Comparison of ENCODE assay signal across 12 mouse cellular contexts in genomic region chr5:117109522-117109921, GRCm38 (mm10). TPM values are rescaled to one million over a fixed set of nuclear protein-coding genes. Genes with fewer than 3 reads are reported as not detected.
DNase-seq lines count a peak whose midpoint lies in the region; ATAC-seq and TF ChIP-seq lines count a peak whose summit lies in the region.
"Had no signal": no experiment of that assay in that cellular context is flagged by ENCODE, and none has a peak within 500 bp of the region (broad histone marks: within the 10 kb centered on the region; RNA-seq: fewer than 3 reads in every experiment).

No protein-coding gene starts in this region.

- H3K4me1 ChIP-seq in liver, adult 2 months (ENCODE audit: control insufficient read depth, insufficient read depth, low read length): no peaks in the 10 kb centered on the region
- peaks cover 8% of the 10 kb centered on the region for H3K4me1 ChIP-seq in liver, embryonic 12.5 days
- H3K4me1 ChIP-seq in hindbrain, embryonic 13.5 days (replicated peaks): peaks cover 9% of the 10 kb centered on the region
- H3K4me1 ChIP-seq in hindbrain, embryonic 10.5 days (replicated peaks): peaks cover 6% of the 10 kb centered on the region; the same call in 1 of the 2 replicates

- H3K4me3 ChIP-seq in liver, adult 2 months (ENCODE audit: insufficient read depth, low read depth, low read length): no peak overlapping the region
- H3K4me3 ChIP-seq in liver, embryonic 12.5 days: no peak overlapping the region
- H3K4me3 ChIP-seq in hindbrain, embryonic 13.5 days: no peak overlapping the region
- no peak overlapping the region for H3K4me3 ChIP-seq in hindbrain, embryonic 10.5 days
- H3K4me3 ChIP-seq: heart, embryonic 12.5 days; neural tube, embryonic 15.5 days had no signal

- H3K4me2 ChIP-seq in liver, embryonic 12.5 days: no peak overlapping the region
- H3K4me2 ChIP-seq in hindbrain, embryonic 13.5 days: no peak overlapping the region
- H3K4me2 ChIP-seq: heart, embryonic 12.5 days; neural tube, embryonic 15.5 days had no signal

- TF ChIP-seq POLR2A in liver, adult 2 months (IDR thresholded peaks at IDR 0.05; ENCODE audit: extremely low read depth, insufficient read depth, low read length): no peak

- H3K79me2 ChIP-seq in liver, adult 2 months (ENCODE audit: control insufficient read depth, insufficient read depth, low read length): peaks cover 4% of the 10 kb centered on the region; the same call in 1 of the 2 replicates

- peak; percentile 18 to 41 for DNase-seq in adrenal gland, postnatal 36 days
- DNase-seq in adrenal gland, postnatal 4 days (ENCODE audit: low spot score in 2 of 2): no peak
- DNase-seq in liver, adult 2 months (ENCODE audit: extremely low read depth, low read depth, low spot score): no peak
- peak; percentile 49 to 55 for DNase-seq in B cell, adult 2 months
- no peak for DNase-seq in hindbrain, embryonic 10.5 days (ENCODE audit: low spot score)
- DNase-seq: adrenal gland, postnatal 25 days; kidney, adult 18-20 months had no signal

- WGBS in liver, adult 2 months: 91% methylated on average over 8 of the region's 8 CpGs
- WGBS in liver, embryonic 12.5 days (ENCODE audit: insufficient replicate concordance): 86% methylated on average over 8 of the region's 8 CpGs
- 92% methylated on average over 8 of the region's 8 CpGs for WGBS in hindbrain, embryonic 13.5 days
- 88% methylated on average over 8 of the region's 8 CpGs for WGBS in hindbrain, embryonic 10.5 days

- no peak for ATAC-seq in liver, embryonic 12.5 days
- peak; percentile 70 for ATAC-seq in megakaryocyte progenitor cell, adult 5-6 weeks (replicated peaks; ENCODE audit: poor library complexity)
- no peak for ATAC-seq in hindbrain, embryonic 13.5 days (ENCODE audit: low FRiP score)

- H3K27me3 ChIP-seq in liver, adult 2 months (ENCODE audit: control insufficient read depth, insufficient read depth, low read length): no peaks in the 10 kb centered on the region
- no peaks in the 10 kb centered on the region for H3K27me3 ChIP-seq in liver, embryonic 12.5 days (replicated peaks)
- H3K27me3 ChIP-seq in hindbrain, embryonic 13.5 days: no peaks in the 10 kb centered on the region
- no peaks in the 10 kb centered on the region for H3K27me3 ChIP-seq in hindbrain, embryonic 10.5 days (ENCODE audit: insufficient read depth, poor library complexity, severe bottlenecking)
- H3K27me3 ChIP-seq: heart, embryonic 12.5 days; neural tube, embryonic 15.5 days had no signal

- H3K9me3 ChIP-seq in liver, embryonic 12.5 days (replicated peaks): no peaks in the 10 kb centered on the region
- H3K9me3 ChIP-seq in hindbrain, embryonic 13.5 days: no peaks in the 10 kb centered on the region
- H3K9me3 ChIP-seq in hindbrain, embryonic 10.5 days: no peaks in the 10 kb centered on the region
- H3K9me3 ChIP-seq: heart, embryonic 12.5 days; neural tube, embryonic 15.5 days had no signal

- H3K9ac ChIP-seq in liver, adult 2 months (ENCODE audit: low read depth, low read length): no peak overlapping the region
- no peak overlapping the region for H3K9ac ChIP-seq in liver, embryonic 12.5 days
- H3K9ac ChIP-seq in hindbrain, embryonic 13.5 days: no peak overlapping the region
- H3K9ac ChIP-seq: heart, embryonic 12.5 days; neural tube, embryonic 15.5 days had no signal

- H3K36me3 ChIP-seq in liver, adult 2 months (ENCODE audit: control insufficient read depth, insufficient read depth, low read length): peaks cover 46% of the 10 kb centered on the region
- H3K36me3 ChIP-seq in liver, embryonic 12.5 days: peaks cover 93% of the 10 kb centered on the region
- H3K36me3 ChIP-seq in hindbrain, embryonic 13.5 days: peaks cover 87% of the 10 kb centered on the region
- H3K36me3 ChIP-seq in hindbrain, embryonic 10.5 days: peaks cover 93% of the 10 kb centered on the region

- TF ChIP-seq CTCF in liver, adult 2 months (IDR thresholded peaks at IDR 0.05; ENCODE audit: low read depth, low read length): peak; percentile 63

- no peak overlapping the region for H3K27ac ChIP-seq in liver, adult 2 months (replicated peaks; ENCODE audit: insufficient read depth, low read depth, low read length)
- no peak overlapping the region for H3K27ac ChIP-seq in liver, embryonic 12.5 days
- H3K27ac ChIP-seq in hindbrain, embryonic 13.5 days: no peak overlapping the region
- no peak overlapping the region for H3K27ac ChIP-seq in hindbrain, embryonic 10.5 days
- H3K27ac ChIP-seq: neural tube, embryonic 15.5 days had no signal

RNA-seq across cellular contexts. Expression of gene Suds3, which starts 6.4 kb away (rescaled TPM):
- total RNA-seq in adrenal gland, postnatal 36 days (2021): 100 to 1,000 TPM; 115 to 134 TPM
- 100 to 1,000 TPM in 1 of 2 experiments, 10 to 100 TPM in 1; 97.0 to 108 TPM for total RNA-seq in adrenal gland, postnatal 4 days (2021)
- 59.9 and 61.4 TPM in 2 replicates for total RNA-seq in liver, adult 2 months (2014; rRNA removed)
- 77.1 and 82.8 TPM in 2 replicates for polyA plus RNA-seq in liver, adult 2 months (2012; rRNA removed)
- polyA plus RNA-seq in liver, embryonic 12.5 days (2016; fragmentation: Nextera tagmentation; extraction: Ambion mirVana): 61.2 and 66.4 TPM in 2 replicates
- 20.0 and 23.2 TPM in 2 replicates for total RNA-seq in megakaryocyte progenitor cell, adult 5-6 weeks (2015)
- total RNA-seq in megakaryocyte progenitor cell, adult 5-6 weeks (2017): 106 and 114 TPM in 2 replicates
- polyA plus RNA-seq in hindbrain, embryonic 13.5 days (2015; fragmentation: Nextera tagmentation; extraction: Ambion mirVana): 83.2 and 90.5 TPM in 2 replicates
- polyA plus RNA-seq in hindbrain, embryonic 10.5 days (2016; fragmentation: Nextera tagmentation; extraction: Ambion mirVana): 79.1 and 90.4 TPM in 2 replicates

RNA-seq across cellular contexts. Expression of gene Taok3, which starts 10.4 kb away (rescaled TPM):
- 10 to 100 TPM; 31.3 to 40.7 TPM for total RNA-seq in adrenal gland, postnatal 36 days (2021)
- 10 to 100 TPM; 39.3 to 39.5 TPM for total RNA-seq in adrenal gland, postnatal 4 days (2021)
- 23.0 and 27.9 TPM in 2 replicates for total RNA-seq in liver, adult 2 months (2014; rRNA removed)
- 14.7 and 16.2 TPM in 2 replicates for polyA plus RNA-seq in liver, adult 2 months (2012; rRNA removed)
- 67.9 and 68.6 TPM in 2 replicates for polyA plus RNA-seq in liver, embryonic 12.5 days (2016; fragmentation: Nextera tagmentation; extraction: Ambion mirVana)
- total RNA-seq in megakaryocyte progenitor cell, adult 5-6 weeks (2015): 62.9 and 66.8 TPM in 2 replicates
- total RNA-seq in megakaryocyte progenitor cell, adult 5-6 weeks (2017): 43.6 and 57.8 TPM in 2 replicates
- 47.0 and 50.0 TPM in 2 replicates for polyA plus RNA-seq in hindbrain, embryonic 13.5 days (2015; fragmentation: Nextera tagmentation; extraction: Ambion mirVana)
- 10.4 and 16.4 TPM in 2 replicates for polyA plus RNA-seq in hindbrain, embryonic 10.5 days (2016; fragmentation: Nextera tagmentation; extraction: Ambion mirVana)

Comparison
In these comparisons a context has a peak if more than half of its experiments do, and no peak if none do; other contexts are left out.
1. DNase-seq: peak in adrenal gland, postnatal 36 days (2 of 2) and B cell, adult 2 months (2 of 2); none in adrenal gland, postnatal 4 days (0 of 2), liver, adult 2 months (single experiment) and hindbrain, embryonic 10.5 days (single experiment).